Mouse (Mus musculus) heart, postnatal 10 days (tissue): ENCODE data around the gene Rd3l. TPM values are rescaled to one million over a fixed set of nuclear protein-coding genes. Genes with fewer than 3 reads are reported as not detected.

Source experiments
- DNase-seq, 2 experiments: peaks; one replicate each; pipeline ENCODE4 v3.0.0; 2021
- intact Hi-C: fragments of 180-260 bp; cut with DNase I; formaldehyde crosslinking; loops from one replicate; pipeline ENCODE4 v1.15.1; 2025
- total RNA-seq, 2 experiments: library from RNA; stranded (reverse); gene quantifications; 2 replicates each; pipeline ENCODE4 v1.2.3; 2021

Gene Rd3l
- total RNA-seq, 2 experiments from 2014 or later, result 0.26 to 0.64 TPM

- intact Hi-C loops, result no loop called here
- no peak for DNase-seq
These were observed 49.6 kb downstream of the Rd3l start for GRCm38 (mm10) chr12:111931411-111932025.

Other genes starting within 250 kb of the Rd3l start
- gene Klc1, start 222.5 kb downstream of the Rd3l start, total RNA-seq, result 100 to 1,000 TPM; 151 to 166 TPM
- 1 to 10 TPM; 3.5 to 4.0 TPM for gene Xrcc3, start 167.4 kb downstream of the Rd3l start, total RNA-seq
- 10 to 100 TPM; 44.5 to 53.2 TPM for gene Zfyve21, start 167.1 kb downstream of the Rd3l start, total RNA-seq
- gene Ppp1r13b, start 73.2 kb downstream of the Rd3l start, total RNA-seq, result 10 to 100 TPM; 23.4 to 26.8 TPM
- 1,000 to 10,000 TPM; 1,429 to 1,432 TPM for gene Atp5mpl, start 14.3 kb downstream of the Rd3l start, total RNA-seq
- gene Tdrd9, start 9.8 kb downstream of the Rd3l start, total RNA-seq, result under 1 TPM; 0.15 to 0.26 TPM
- 1 to 10 TPM; 1.5 to 2.9 TPM for gene Aspg, start 125.4 kb upstream of the Rd3l start, total RNA-seq
- 10 to 100 TPM; 33.4 to 33.5 TPM for gene Kif26a, start 164.9 kb upstream of the Rd3l start, total RNA-seq